Mouse (Mus musculus) adrenal gland, adult 8-10 months (tissue): ENCODE data around the gene Cxxc4. TPM values are rescaled to one million over a fixed set of nuclear protein-coding genes. Genes with fewer than 3 reads are reported as not detected.

ENCODE experiments used
- DNase-seq: peaks from one replicate; pipeline ENCODE4 v3.0.0; 2022
- microRNA-seq, 2 experiments: library from miRNA; unstranded; fragments of <30 nt; microRNA quantifications; one replicate each; pipeline ENCODE4 v1.2.0; 2022
- total RNA-seq, 4 experiments: library from RNA; stranded (reverse); gene quantifications; 2 replicates each; pipeline ENCODE4 v1.2.4; 2022

Gene Cxxc4
- total RNA-seq, 4 experiments from 2014 or later, result 4.8 to 9.0 (median 7.5) TPM

DNA sequence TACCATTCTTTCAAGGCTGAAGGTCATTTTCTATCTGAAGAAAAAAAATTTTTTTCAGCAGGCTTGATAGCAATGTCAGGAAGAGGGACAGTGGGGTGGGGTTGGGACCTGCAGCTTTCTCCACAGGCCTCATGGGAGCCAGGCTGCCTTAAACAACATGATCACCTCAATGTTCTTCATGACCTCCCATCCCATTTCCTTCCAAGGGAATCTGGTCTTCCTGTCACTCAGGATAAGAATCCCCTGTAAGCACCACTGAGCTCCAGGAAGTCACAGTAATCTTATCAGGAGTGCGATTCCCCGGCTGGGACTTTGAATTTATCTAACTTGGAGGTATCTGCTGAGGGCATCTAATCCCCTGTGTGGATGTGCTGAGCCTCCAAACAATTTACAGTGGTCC is 17.9 kb downstream of the Cxxc4 start:
- no peak for DNase-seq

DNA sequence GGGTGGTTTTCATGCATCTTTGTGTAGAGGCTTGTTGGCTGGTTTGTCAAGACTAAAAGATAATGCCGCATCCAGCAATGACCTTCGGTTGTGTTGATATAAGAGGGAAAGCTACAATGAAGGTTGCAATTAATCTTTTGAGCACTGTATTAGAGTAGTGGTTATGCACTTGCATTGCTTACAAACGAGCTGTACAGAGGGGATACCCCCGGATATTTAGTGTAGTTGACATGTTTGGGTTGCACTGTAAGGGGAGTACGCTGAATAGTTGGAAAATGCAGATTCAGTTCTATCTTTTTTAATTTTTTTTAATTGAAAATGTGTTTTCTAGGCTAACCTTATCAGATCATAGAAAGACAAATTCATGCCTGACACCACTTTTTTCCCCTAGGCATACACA is 22.4 kb downstream of the Cxxc4 start:
- DNase-seq, result no peak

DNA sequence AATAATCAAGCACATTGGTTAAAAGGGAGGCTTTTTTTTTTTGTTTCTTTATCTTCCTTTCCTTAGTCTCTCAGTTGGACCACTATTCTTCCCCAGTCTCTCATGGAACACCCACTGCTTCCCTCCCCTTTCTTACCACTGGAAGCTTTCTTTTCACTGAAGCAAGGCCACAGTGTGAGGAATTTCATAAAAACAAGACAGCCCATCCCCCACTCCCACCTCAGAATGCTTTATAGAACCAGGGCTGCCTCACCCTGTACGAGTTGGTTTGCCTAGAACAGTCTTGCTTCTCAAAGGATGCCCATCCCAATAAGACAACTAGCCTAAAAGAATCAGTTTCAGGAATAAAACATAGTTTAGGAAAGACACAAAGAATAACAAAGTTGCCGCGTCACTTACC is 23.0 kb downstream of the Cxxc4 start:
- no peak for DNase-seq

DNA sequence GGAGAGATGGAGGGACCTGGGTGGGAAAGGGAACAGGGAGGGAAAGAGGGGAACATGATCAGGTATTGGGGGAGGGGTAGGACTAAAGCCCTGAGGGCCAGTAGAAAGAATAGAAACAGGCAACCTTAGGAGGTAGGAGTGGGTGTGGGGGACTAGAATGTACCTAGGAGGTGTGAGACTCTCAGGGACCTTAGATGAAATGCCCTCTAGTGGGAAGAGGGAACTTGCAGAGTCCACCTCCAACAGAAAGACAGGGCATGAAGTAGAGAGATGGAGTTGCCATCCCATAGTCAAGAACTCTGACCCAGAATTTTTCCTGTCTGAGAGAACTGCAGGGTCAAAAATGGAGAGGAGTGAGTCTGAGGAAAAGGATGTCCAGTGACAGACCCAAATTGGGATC is 43.4 kb downstream of the Cxxc4 start:
- DNase-seq, result no peak

DNA sequence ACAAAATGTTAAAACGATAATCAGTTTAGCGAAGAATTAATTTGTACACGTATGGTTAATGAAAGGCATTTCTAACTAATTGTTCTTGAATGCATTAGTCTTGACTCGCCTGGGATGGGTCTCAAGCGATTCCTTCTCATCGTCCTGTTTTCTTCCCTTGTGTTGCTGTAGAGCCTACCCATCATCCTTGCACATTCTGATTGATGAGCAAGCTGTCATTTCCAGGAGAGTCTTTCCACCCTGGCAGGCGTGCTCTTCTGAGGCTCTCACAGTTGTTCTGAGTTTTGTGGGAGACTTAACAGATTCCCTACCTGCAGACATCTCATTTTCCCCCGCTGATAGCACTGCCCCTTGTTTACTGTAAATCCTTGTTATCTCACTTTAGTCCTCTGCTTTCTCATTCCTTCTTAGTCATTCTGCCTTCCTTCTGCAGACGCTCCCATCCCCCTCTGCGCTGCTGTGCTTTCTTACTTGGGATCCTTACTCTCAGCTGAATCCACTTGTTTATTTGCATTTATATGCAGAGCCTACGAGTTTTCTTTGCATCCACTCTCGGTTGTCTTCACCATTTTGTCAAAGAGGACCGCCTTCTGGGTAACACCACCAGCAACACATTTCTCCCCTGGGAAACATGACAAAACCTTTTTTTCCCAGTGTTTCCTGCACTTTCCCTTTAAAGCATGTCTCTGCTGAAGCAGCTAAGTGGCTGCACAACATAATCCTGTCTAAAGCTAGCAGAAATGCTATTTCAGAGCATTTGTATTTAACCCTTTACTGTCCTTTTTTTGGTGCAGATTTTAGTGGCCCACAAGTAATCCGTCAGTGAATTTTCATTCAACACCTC is 45.5 kb downstream of the Cxxc4 start:
- no peak for DNase-seq

DNA sequence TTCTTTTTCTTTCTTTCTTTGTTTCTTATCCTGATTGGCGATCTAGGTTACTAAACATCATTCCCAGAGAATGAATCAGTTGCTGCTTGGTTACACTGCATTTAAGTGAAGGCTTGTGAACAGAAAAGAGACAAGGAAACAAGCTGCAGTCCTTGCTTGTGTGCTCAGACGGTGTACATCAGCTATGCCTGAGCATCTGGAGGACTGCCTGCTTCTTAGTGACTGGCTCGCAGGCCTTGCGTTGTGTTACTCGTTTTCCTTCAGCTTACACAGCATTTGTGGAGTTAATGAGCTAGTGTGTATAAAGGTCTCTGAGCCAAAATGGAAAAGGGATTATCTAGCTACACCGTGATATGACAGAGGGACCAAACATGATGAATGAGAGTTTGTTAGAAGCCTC is 58.9 kb downstream of the Cxxc4 start:
- no peak for DNase-seq

DNA sequence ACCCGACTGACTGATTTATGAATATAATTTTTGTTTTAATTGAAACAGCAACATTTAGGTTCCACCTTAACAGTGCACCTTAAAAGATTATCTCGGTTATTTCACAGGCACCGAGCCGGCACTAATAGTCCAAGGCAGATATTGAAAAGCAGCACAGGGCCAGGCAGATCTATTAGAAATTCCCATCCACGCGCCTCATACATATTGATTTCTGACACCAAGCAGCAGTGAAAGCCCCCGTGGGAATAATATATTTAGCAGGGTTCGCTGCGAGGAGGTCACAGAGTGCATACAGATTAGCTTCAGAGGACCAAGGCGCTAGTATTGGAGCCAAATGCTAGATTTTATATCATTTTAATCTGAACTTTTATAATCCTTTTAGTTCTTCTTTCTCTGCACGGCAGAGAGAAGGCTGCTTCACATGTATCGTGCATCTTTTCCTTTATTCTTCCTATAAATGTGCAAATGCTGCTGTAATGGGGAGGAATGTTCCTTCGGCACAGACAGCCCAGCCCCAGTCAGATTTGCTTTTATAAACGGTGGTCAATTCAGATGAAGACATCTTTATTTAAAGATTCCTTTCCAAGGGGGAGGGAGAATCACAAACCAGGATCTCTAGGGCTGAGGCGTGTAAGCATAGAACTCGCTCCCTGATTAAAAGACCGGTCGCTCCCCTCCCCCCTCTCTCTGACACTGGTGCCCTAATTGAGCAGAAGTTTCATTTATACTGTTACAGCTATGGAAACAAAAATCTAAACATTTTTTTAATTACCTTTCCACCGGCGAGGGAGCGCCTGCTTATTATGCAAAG is 66.6 kb downstream of the Cxxc4 start:
- no peak for DNase-seq

DNA sequence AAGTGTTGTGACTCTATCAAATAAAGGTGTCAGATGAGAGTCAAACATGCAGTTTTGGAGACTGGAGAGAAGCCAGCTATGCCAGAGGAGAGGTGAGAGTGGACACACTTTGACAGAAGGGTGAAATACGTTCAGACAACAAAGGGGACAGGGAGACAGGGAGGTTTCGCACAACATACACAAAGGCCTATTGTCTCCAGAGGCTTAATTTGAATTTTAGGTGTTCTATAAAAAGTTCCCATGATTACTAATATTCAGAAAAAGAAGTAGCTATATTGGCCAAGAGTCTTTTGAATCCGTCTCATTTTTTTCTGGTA is 67.2 kb downstream of the Cxxc4 start:
- no peak for DNase-seq

DNA sequence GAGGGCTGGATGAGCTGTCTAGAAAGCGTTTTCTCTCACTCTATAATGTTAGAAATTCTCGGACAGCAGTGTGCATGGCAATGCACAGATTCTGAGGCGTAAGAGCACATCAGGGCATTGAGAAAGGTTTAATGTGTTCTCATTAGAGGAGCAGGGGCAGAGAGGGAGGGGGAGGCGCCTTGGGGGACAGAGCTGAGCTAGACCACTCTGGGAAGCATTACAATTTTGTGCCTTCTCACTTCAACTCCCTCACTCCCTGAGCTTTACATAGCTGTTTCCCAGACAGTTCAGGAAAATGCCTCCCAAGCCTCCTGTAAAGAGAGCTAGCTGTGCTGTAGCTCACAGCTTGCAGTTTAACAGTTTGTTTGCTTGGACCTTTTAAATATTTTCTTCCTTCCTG is 70.2 kb downstream of the Cxxc4 start:
- DNase-seq, result no peak

DNA sequence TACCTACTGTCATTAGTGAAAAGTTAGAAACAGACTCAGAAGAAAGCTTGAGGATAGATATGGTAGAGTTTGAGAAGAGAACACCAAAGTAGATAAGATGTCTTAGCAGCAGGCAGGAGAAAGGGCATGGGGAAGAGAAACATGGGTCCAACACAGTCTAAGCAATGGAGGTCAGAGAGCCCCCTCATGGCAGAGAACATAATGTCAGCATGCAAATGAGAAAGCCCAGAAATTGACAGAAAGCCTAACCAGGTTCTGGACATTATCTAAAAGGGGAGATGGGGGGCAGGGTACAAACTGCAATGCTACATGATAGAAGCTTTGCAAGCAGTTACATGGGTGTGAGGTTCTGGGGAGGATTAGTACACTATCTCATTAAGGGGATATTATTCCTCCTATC is 71.5 kb downstream of the Cxxc4 start:
- no peak for DNase-seq

Small RNA genes within 50 kb of the gene (microRNA-seq; reads per million reads assigned to microRNA genes)
- 0 reads per million in 2 experiments for gene Mir1895
